Mouse (Mus musculus): ENCODE results near the gene Cep78. TPM values are rescaled to one million over a fixed set of nuclear protein-coding genes. Genes with fewer than 3 reads are reported as not detected.
"Not testable (repeated sequence)": the region's sequence is repeated elsewhere in the genome, so short reads cannot be mapped to it uniquely, and the experiment has no call there.

Gene Cep78
- polyA plus RNA-seq (2014; fragmentation: Nextera tagmentation; extraction: Ambion mirVana) = 68.7 TPM in 2 replicates

DNA sequence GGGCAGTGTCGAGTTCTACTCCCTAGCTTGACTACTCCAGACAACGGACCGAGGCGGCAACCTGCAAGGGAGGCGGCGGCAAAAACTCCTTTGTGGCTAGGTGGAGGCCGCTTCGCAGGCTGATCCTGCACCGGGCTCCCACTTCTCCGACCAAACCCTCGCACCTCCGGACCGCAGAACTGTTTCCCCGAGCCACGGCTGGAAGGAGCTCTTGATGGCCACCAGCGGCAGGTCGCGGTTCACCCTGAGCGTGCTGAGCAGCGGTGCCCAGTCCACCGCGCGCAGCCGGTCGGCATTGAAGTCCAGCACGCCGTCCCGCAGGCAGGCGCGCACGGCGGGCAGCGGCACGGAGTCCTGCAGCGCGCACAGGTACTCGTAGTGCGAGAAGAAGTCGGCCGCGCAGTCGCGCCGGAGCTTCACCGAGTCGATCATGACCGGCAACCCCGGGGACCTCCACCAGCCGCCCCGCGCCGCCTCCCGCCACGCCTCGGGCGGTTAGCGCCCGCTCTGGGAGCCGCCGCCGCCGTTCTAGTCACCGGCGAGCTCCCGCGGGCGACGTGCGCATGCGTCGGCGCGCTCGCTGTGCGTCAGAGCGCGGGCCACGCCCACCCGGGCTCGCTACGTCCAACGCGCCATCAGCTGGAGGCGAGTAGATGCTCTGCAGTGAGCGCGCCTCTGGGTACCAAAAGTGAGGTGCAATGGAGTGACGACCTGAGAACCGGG, at the start of gene Cep78:
Gene Cep78 (minus strand): TSS at position 541 of the 723 bp plus-strand sequence.
- Histone ChIP-seq H3K9me3 (ENCODE audit: control insufficient read depth, low read length) (no peaks in the 10 kb centered on the region), H3K36me3 (ENCODE audit: control insufficient read depth, insufficient read depth, low read length) (no peaks in the 10 kb centered on the region), H3K27ac (ENCODE audit: low read depth, low read length) (peak within 1 kb of the TSS; percentile 88), H3K4me2 (ENCODE audit: low read depth, low read length, severe bottlenecking) (peak within 1 kb of the TSS; percentile 57), H3K27me3 (ENCODE audit: control insufficient read depth, insufficient read depth, low read length) (no peaks in the 10 kb centered on the region), H3K9ac (ENCODE audit: low read length) (peak within 1 kb of the TSS; percentile 95), H3K4me1 (replicated peaks; ENCODE audit: control insufficient read depth, insufficient read depth, low read length) (0 out of 2 replicates have a peak, but pooled peaks cover 6% of the 10 kb centered on the region), H3K4me3 (ENCODE audit: low read depth, low read length) (peak within 1 kb of the TSS; percentile 88)
- whole genome bisulfite sequencing = under 1% methylated on average over 88 of the region's 88 CpGs
- peak; percentile 92 for ATAC-seq (replicated peaks; ENCODE audit: low FRiP score)
- peak; percentile 96 for DNase-seq (ENCODE audit: low spot score)

DNA sequence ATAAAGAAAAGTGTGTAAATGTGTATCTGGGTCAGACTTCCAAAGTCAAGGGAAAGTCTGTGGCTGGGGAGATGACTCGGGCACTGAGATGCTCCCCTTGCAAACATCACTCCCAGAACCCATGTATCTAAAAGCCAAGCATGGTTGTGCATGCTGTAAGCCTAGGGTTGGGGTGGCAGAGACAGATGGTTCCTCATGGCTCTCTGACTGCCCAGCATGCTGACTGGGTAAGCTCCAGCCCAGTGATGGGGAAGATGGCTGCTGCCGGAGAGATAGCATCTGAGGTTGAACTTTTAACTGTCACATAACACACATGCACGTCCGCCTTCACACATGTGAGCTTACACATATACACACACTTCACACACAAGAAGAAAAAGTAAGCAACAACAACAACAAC, 46.5 kb upstream of the Cep78 start:
- Histone ChIP-seq H3K27me3 (ENCODE audit: control insufficient read depth, insufficient read depth, low read length) (no peaks in the 10 kb centered on the region), H3K4me3 (ENCODE audit: low read depth, low read length) (no peak overlapping the region), H3K36me3 (ENCODE audit: control insufficient read depth, insufficient read depth, low read length) (no peaks in the 10 kb centered on the region), H3K4me1 (replicated peaks; ENCODE audit: control insufficient read depth, insufficient read depth, low read length) (no peaks in the 10 kb centered on the region), H3K27ac (ENCODE audit: low read depth, low read length) (no peak overlapping the region), H3K9ac (ENCODE audit: low read length) (no peak overlapping the region), H3K9me3 (ENCODE audit: control insufficient read depth, low read length) (no peaks in the 10 kb centered on the region), H3K4me2 (ENCODE audit: low read depth, low read length, severe bottlenecking) (no peak overlapping the region)
- WGBS = 96% methylated on average over 4 of the region's 4 CpGs
- DNase-seq (ENCODE audit: low spot score) = no peak
- no peak for ATAC-seq (replicated peaks; ENCODE audit: low FRiP score)

DNA sequence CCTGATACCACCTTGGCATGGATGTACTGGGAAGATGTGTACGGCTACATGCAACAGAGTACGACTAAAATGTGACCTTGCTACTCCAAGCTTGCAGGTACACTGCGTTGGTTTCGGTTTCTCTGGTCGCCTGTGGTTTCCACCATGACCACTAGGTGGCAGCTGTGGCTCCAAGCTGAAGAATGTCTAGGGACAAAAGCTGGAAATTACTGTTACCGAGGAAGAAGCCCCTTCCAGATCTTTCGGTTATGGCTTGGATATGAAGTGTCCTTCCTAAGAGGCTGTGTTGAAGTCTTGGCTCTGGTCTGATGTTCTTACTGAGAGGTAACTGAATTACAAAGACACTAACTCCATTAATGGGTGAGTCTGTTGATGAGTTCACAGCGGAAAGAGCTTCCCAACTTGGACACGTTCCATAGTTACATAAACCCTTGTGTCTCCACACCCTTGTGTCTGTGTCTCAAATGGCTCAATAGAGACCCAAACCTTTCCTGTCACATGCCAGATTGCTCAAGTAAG, 44.5 kb upstream of the Cep78 start:
- 42% methylated on average over 7 of the region's 9 CpGs for WGBS
- H3K9me3 ChIP-seq (ENCODE audit: control insufficient read depth, low read length); H3K4me1 ChIP-seq (replicated peaks; ENCODE audit: control insufficient read depth, insufficient read depth, low read length); H3K9ac ChIP-seq (ENCODE audit: low read length); H3K27me3 ChIP-seq (ENCODE audit: control insufficient read depth, insufficient read depth, low read length); H3K4me3 ChIP-seq (ENCODE audit: low read depth, low read length); H3K4me2 ChIP-seq (ENCODE audit: low read depth, low read length, severe bottlenecking); H3K27ac ChIP-seq (ENCODE audit: low read depth, low read length); H3K36me3 ChIP-seq (ENCODE audit: control insufficient read depth, insufficient read depth, low read length): not testable (repeated sequence)
- DNase-seq (ENCODE audit: low spot score) (peak; percentile 58), ATAC-seq (replicated peaks; ENCODE audit: low FRiP score) (peak; percentile 33; the same call in 1 of the 2 replicates)

DNA sequence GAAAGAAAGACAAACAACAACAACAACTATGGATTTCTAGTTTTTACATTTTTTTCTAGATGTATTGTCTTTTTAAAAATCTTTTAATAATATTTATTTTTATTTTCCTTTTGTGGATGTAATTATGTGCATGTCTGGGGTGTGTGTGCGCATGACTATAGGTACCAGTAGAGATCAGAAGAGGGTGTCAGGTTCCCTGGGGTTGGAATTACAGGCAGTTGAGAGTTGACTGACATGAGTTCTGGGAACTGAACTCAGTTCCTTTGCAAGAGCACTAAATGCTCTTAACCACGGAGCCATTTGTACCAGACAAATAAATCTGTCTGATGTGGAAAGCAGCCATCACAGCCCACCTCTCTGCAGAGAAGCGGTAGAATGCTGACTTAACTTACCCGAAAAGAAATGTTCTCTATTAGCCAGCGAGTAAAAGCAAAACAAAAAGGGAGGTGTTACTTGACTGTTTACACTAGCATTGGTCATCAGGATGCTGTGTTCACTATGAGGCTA, 44.0 kb upstream of the Cep78 start:
- H3K4me3 ChIP-seq (ENCODE audit: low read depth, low read length) = no peak overlapping the region
- no peaks in the 10 kb centered on the region for H3K36me3 ChIP-seq (ENCODE audit: control insufficient read depth, insufficient read depth, low read length)
- 61% methylated on average over 5 of the region's 5 CpGs for WGBS
- H3K9ac ChIP-seq (ENCODE audit: low read length) = no peak overlapping the region
- ATAC-seq (replicated peaks; ENCODE audit: low FRiP score) (no peak), DNase-seq (ENCODE audit: low spot score) (no peak)
- H3K27me3 ChIP-seq (ENCODE audit: control insufficient read depth, insufficient read depth, low read length) = no peaks in the 10 kb centered on the region
- no peaks in the 10 kb centered on the region for H3K4me1 ChIP-seq (replicated peaks; ENCODE audit: control insufficient read depth, insufficient read depth, low read length)
- H3K9me3 ChIP-seq (ENCODE audit: control insufficient read depth, low read length) = no peaks in the 10 kb centered on the region
- H3K4me2 ChIP-seq (ENCODE audit: low read depth, low read length, severe bottlenecking) = no peak overlapping the region; the same call in 1 of the 2 replicates
- no peak overlapping the region for H3K27ac ChIP-seq (ENCODE audit: low read depth, low read length)

DNA sequence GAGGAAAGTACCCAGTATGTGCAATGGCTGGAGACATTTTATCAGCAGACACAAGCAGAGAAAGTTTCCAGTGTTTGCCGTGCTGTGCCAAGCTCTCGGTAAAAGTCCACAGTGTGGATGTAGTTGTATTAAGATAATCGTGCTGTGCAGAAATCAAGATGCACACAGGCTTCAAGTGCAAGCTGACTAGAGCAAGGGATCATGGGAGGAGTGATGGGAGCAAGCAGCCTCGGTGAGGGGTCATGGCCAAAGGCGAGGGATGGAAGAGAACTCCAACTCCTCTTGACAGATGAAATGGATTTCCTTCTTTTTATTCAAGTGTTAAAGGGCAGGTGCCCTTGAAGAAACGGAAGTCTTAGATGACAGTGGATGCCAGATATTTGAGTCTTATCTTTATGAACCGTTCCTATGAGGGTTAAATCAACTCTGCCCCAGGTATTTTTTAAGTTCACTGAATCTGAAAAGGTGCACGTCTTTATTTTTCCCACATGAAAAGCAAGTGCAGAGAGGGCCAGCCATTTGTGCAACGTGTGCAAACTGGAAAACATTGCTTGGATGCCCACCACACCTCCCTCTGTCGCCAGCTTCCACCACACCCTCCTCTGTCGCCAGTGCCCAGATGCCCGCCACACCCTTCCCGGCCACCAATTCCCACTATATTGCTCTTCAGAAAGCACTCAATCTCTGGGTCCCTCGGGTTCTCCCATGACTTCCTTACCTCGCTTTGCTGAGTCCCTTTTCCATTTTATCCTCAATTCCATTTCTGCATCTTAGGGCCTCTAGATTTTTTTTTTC, 43.3 kb upstream of the Cep78 start:
- Histone ChIP-seq H3K9ac (ENCODE audit: low read length) (no peak overlapping the region), H3K4me3 (ENCODE audit: low read depth, low read length) (no peak overlapping the region), H3K36me3 (ENCODE audit: control insufficient read depth, insufficient read depth, low read length) (no peaks in the 10 kb centered on the region), H3K27ac (ENCODE audit: low read depth, low read length) (no peak overlapping the region), H3K4me2 (ENCODE audit: low read depth, low read length, severe bottlenecking) (no peak overlapping the region), H3K4me1 (replicated peaks; ENCODE audit: control insufficient read depth, insufficient read depth, low read length) (no peaks in the 10 kb centered on the region), H3K9me3 (ENCODE audit: control insufficient read depth, low read length) (no peaks in the 10 kb centered on the region), H3K27me3 (ENCODE audit: control insufficient read depth, insufficient read depth, low read length) (no peaks in the 10 kb centered on the region)
- ATAC-seq (replicated peaks; ENCODE audit: low FRiP score) = no peak
- WGBS = 85% methylated on average over 15 of the region's 15 CpGs
- DNase-seq (ENCODE audit: low spot score) = no peak

DNA sequence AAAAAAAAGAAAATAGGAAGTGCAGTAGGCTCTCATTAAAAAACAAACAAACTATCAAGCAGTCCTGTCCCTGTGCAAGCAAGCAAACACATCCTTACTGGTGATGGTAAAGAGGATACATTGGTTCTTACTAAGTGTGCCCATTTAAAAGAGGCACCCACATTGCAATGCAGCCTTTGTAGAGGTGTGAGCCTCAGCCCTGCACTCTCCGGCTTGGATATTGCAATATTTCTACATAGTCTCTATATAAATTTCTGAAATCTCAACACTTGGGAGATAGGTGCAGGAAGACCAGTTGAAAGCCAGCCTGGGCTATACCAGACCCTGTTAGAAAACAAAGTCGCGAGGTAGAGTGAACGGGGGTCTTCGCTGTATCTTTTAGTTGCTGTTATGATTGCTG, 41.5 kb upstream of the Cep78 start:
- no peak overlapping the region for H3K4me2 ChIP-seq (ENCODE audit: low read depth, low read length, severe bottlenecking)
- 94% methylated on average over 5 of the region's 5 CpGs for WGBS
- no peak for ATAC-seq (replicated peaks; ENCODE audit: low FRiP score)
- no peaks in the 10 kb centered on the region for H3K36me3 ChIP-seq (ENCODE audit: control insufficient read depth, insufficient read depth, low read length)
- no peak for DNase-seq (ENCODE audit: low spot score)
- no peaks in the 10 kb centered on the region for H3K27me3 ChIP-seq (ENCODE audit: control insufficient read depth, insufficient read depth, low read length)
- no peaks in the 10 kb centered on the region for H3K9me3 ChIP-seq (ENCODE audit: control insufficient read depth, low read length)
- no peak overlapping the region for H3K9ac ChIP-seq (ENCODE audit: low read length)
- no peak overlapping the region for H3K4me3 ChIP-seq (ENCODE audit: low read depth, low read length)
- H3K27ac ChIP-seq (ENCODE audit: low read depth, low read length) = no peak overlapping the region
- H3K4me1 ChIP-seq (replicated peaks; ENCODE audit: control insufficient read depth, insufficient read depth, low read length) = no peaks in the 10 kb centered on the region

DNA sequence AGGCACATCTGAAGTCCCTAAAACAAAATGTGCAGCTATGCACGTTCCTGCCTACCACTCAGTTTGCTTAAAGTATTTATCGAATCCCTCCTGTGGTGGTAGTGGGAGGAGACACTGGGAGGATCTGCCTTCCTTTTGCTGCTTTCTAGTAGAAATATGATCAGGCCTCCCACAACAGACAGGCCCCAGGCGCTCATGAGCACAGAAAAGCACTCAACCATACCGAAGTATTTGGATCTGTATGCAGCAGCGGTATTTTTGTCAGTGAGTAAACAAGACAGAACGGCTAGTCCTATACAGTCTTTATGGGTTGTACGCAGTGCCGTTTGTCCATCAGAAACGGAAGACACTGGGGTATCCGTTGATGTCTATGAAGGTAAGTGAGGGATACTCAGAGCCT, 37.4 kb upstream of the Cep78 start:
- Histone ChIP-seq H3K27me3 (ENCODE audit: control insufficient read depth, insufficient read depth, low read length) (no peaks in the 10 kb centered on the region), H3K4me2 (ENCODE audit: low read depth, low read length, severe bottlenecking) (no peak overlapping the region), H3K9me3 (ENCODE audit: control insufficient read depth, low read length) (no peaks in the 10 kb centered on the region; the same call in 1 of the 2 replicates), H3K4me1 (replicated peaks; ENCODE audit: control insufficient read depth, insufficient read depth, low read length) (no peaks in the 10 kb centered on the region), H3K9ac (ENCODE audit: low read length) (no peak overlapping the region), H3K36me3 (ENCODE audit: control insufficient read depth, insufficient read depth, low read length) (no peaks in the 10 kb centered on the region), H3K4me3 (ENCODE audit: low read depth, low read length) (no peak overlapping the region), H3K27ac (ENCODE audit: low read depth, low read length) (no peak overlapping the region)
- 81% methylated on average over 10 of the region's 10 CpGs for WGBS
- ATAC-seq (replicated peaks; ENCODE audit: low FRiP score) (no peak), DNase-seq (ENCODE audit: low spot score) (no peak)

DNA sequence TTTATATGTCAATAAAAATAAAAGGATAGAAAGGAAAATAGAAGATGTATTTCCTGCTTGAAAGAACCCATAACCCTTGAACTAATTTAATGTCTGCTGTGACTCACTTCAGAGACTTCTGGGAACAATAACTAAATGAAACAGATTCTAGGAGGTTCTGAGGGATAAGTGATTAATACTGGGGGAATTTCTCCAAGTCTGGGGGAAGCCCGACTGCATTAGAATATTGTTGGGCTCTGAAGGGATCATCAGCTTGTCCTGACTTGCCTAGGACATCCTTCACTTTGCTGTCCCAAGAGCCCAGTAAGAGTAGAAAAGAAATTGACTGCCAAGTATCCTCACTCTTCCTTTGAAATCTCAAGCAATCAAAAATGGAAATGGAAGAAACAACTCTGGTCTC, 31.4 kb upstream of the Cep78 start:
- H3K9me3 ChIP-seq (ENCODE audit: control insufficient read depth, low read length) = no peaks in the 10 kb centered on the region; the same call in 1 of the 2 replicates
- H3K27me3 ChIP-seq (ENCODE audit: control insufficient read depth, insufficient read depth, low read length) = no peaks in the 10 kb centered on the region
- no peak overlapping the region for H3K4me2 ChIP-seq (ENCODE audit: low read depth, low read length, severe bottlenecking)
- no peak overlapping the region for H3K27ac ChIP-seq (ENCODE audit: low read depth, low read length)
- WGBS = 70% methylated on average over 1 of the region's 1 CpGs
- no peaks in the 10 kb centered on the region for H3K4me1 ChIP-seq (replicated peaks; ENCODE audit: control insufficient read depth, insufficient read depth, low read length)
- H3K9ac ChIP-seq (ENCODE audit: low read length) = no peak overlapping the region
- no peak for ATAC-seq (replicated peaks; ENCODE audit: low FRiP score)
- no peak for DNase-seq (ENCODE audit: low spot score)
- H3K36me3 ChIP-seq (ENCODE audit: control insufficient read depth, insufficient read depth, low read length) = no peaks in the 10 kb centered on the region
- no peak overlapping the region for H3K4me3 ChIP-seq (ENCODE audit: low read depth, low read length)

Measured in forebrain, embryonic 11.5 days (tissue).